Mouse (Mus musculus) B cell, adult 67 days (primary cell): ENCODE data around the gene 9030624G23Rik. TPM values are rescaled to one million over a fixed set of nuclear protein-coding genes. Genes with fewer than 3 reads are reported as not detected.

Experiments used
- total RNA-seq, 2 experiments: library from RNA; stranded (reverse); gene quantifications; 4 replicates each; pipeline ENCODE4 v1.2.4; 2023

Gene 9030624G23Rik
- total RNA-seq, result under 1 TPM; 0.44 to 0.59 TPM

DNA sequence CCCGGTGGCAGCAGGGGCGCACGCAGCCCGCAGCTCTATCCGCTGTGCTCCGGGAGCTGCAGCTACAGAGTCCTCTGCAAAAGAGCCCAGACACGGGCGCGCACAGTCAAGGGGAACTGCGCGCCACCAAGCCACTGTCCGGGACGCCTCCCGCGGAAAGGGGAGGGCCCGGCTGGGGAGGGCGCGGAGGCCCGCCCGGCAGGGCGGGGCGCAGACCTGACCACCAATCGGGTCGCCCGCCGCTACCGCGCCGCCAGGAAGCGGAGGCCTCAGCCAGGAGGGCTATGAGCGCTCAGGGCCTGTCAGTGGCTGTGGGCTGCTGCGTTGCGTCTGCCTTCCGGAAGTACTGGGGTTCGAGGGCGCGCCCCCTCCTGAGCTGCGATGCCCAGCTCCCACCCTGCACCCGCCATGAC is at the start of gene 9030624G23Rik:
9030624G23Rik (minus strand) TSS at position 139 of the 413 bp plus-strand sequence.

